Mouse (Mus musculus): ENCODE measurements around the gene Gm4631.
"Not testable (repeated sequence)": the region's sequence is repeated elsewhere in the genome, so short reads cannot be mapped to it uniquely, and the experiment has no call there.

Gene Gm4631

DNA sequence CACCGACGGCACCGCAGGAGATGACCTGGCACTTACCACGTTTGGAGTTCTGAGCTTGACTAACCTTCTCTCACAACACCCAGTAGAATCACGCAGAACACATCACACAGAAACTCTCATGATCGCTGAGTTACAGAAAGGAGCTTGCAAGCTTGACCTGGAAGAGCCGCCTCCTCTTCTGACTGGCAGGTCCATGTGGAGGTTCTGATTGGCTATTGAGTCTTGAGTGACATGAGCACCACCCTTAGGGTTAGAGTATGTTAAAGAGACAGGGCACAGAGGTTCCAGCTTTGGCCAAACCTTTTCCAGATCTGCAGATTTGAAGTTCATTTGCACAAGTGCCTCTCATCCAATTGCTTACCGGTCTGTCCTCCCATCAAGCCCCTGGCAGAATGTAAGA lies at the start of gene Gm4631:
TSS of gene Gm4631 (minus strand) at position 101 of the 400 bp plus-strand sequence.
- not testable (repeated sequence) for DNase-seq (ENCODE audit: low spot score)

DNA sequence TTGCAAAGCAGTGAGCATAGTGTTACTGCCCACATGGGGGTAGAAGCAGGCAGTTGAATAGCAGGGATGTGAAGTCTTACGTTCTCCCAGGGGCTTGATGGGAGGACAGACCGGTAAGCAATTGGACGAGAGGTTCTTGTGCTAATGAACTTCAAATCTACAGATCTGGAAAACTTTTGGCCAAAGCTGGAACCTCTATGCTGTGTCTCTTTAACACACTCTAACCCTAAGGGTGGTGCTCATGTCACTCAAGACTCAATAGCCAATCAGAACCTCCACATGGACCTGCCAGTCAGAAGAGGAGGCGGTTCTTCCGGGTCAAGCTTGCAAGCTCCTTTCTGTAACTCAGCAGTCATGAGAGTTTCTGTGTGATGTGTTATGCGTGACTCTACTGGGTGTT lies 34.1 kb upstream of the Gm4631 start, which contains the start of gene Zfp968:
TSS of gene Zfp968 (plus strand) at position 301 of the 400 bp plus-strand sequence.
- not testable (repeated sequence) for DNase-seq (ENCODE audit: low spot score)

DNA sequence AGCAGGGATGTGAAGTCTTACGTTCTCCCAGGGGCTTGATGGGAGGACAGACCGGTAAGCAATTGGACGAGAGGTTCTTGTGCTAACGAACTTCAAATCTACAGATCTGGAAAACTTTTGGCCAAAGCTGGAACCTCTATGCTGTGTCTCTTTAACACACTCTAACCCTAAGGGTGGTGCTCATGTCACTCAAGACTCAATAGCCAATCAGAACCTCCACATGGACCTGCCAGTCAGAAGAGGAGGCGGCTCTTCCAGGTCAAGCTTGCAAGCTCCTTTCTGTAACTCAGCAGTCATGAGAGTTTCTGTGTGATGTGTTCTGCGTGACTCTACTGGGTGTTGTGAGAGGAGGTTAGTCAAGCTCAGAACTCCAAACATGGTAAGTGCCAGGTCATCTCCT lies 63.2 kb downstream of the Gm4631 start, which contains the start of gene Gm14440:
TSS of gene Gm14440 (plus strand) at position 301 of the 400 bp plus-strand sequence.
- DNase-seq (ENCODE audit: low spot score) = not testable (repeated sequence)
